In genomic region chr19:60939954-60940379, GRCm38 (mm10) we compare ENCODE assay signal across 8 mouse cellular contexts. TPM values are rescaled to one million over a fixed set of nuclear protein-coding genes. Genes with fewer than 3 reads are reported as not detected.
DNase-seq lines count a peak whose midpoint lies in the region; ATAC-seq and TF ChIP-seq lines count a peak whose summit lies in the region.

No protein-coding gene starts in this region.

- ATAC-seq in lung, embryonic 15.5 days (ENCODE audit: borderline replicate concordance, extremely low read depth, low FRiP score, low TSS enrichment), result no peak; the same call in 1 of the 2 replicates
- ATAC-seq in erythroblast, adult 5-6 weeks (replicated peaks; ENCODE audit: low FRiP score, poor library complexity, severe bottlenecking), result no peak

- 0 out of 2 replicates have a peak overlapping the region, but pooled peaks have one; percentile 6 for H3K27ac ChIP-seq in MEL (ENCODE audit: control insufficient read depth, low read depth, low read length)
- peak overlapping the region; percentile 70 for H3K27ac ChIP-seq in lung, embryonic 15.5 days

- H3K36me3 ChIP-seq in MEL (ENCODE audit: control insufficient read depth in 1 of 2, insufficient read depth in 2 of 2, low read length in 2 of 2), result peaks cover 0 to 13% of the 10 kb centered on the region in 2 experiments; a peak in 2 of 4 replicates
- H3K36me3 ChIP-seq in lung, embryonic 15.5 days, result no peaks in the 10 kb centered on the region

- no peaks in the 10 kb centered on the region for H3K9me3 ChIP-seq in MEL (replicated peaks; ENCODE audit: insufficient read depth, low read length)
- no peaks in the 10 kb centered on the region for H3K9me3 ChIP-seq in lung, embryonic 15.5 days

- H3K4me2 ChIP-seq in lung, embryonic 15.5 days, result no peak overlapping the region

- H3K79me2 ChIP-seq in MEL (ENCODE audit: control insufficient read depth, insufficient read depth, low read length, poor library complexity), result no peaks in the 10 kb centered on the region

- DNase-seq in gastrocnemius, postnatal 25 days, result peak; percentile 37
- no peak for DNase-seq in gastrocnemius, postnatal 14 days
- DNase-seq in MEL (ENCODE audit: low read depth, low spot score), result peak; percentile 95
- peak; percentile 98 for DNase-seq in heart, adult 11 months
- no peak for DNase-seq in layer of hippocampus, postnatal 36 days
- no peak for DNase-seq in cerebellum, postnatal 4 days (ENCODE audit: low spot score in 2 of 2)

- peaks cover 6 to 9% of the 10 kb centered on the region in 2 experiments for H3K4me1 ChIP-seq in MEL (ENCODE audit: control insufficient read depth in 1 of 2, insufficient read depth in 2 of 2, low read length in 2 of 2)
- H3K4me1 ChIP-seq in lung, embryonic 15.5 days, result peaks cover 29% of the 10 kb centered on the region

- no peak for TF ChIP-seq CTCF in MEL (IDR thresholded peaks at IDR 0.05 in 2 of 3, conservative IDR thresholded peaks at IDR 0.05 in 1 of 3; ENCODE audit: control insufficient read depth in 1 of 3, insufficient read depth in 1 of 3, low read depth in 2 of 3, low read length in 3 of 3, poor library complexity in 1 of 3, severe bottlenecking in 1 of 3)

- TF ChIP-seq RAD21 in MEL (IDR thresholded peaks at IDR 0.05; ENCODE audit: low read depth, low read length), result no peak

- no peak for TF ChIP-seq POLR2A in MEL (IDR thresholded peaks at IDR 0.05; ENCODE audit: control insufficient read depth in 1 of 2, insufficient read depth in 1 of 2, low read depth in 1 of 2, low read length in 2 of 2, poor library complexity in 1 of 2)

- no peaks in the 10 kb centered on the region for H3K27me3 ChIP-seq in MEL (ENCODE audit: control insufficient read depth in 1 of 2, insufficient read depth in 2 of 2, low read length in 2 of 2)
- no peaks in the 10 kb centered on the region for H3K27me3 ChIP-seq in lung, embryonic 15.5 days

- peak; percentile 63 to 95 for TF ChIP-seq EP300 in MEL (IDR thresholded peaks at IDR 0.05; ENCODE audit: low read depth in 1 of 2, low read length in 2 of 2)

- H3K4me3 ChIP-seq in MEL (ENCODE audit: control insufficient read depth in 1 of 2, insufficient read depth in 1 of 2, low read depth in 2 of 2, low read length in 2 of 2), result no peak overlapping the region
- H3K4me3 ChIP-seq in lung, embryonic 15.5 days, result no peak overlapping the region

- WGBS in lung, embryonic 15.5 days, result 28% methylated on average over 1 of the region's 1 CpGs

- intact Hi-C loops in gastrocnemius, postnatal 14 days (cut with DNase I; ENCODE audit: low total_unique reads), result no loop called here

- H3K9ac ChIP-seq in MEL (ENCODE audit: control insufficient read depth, low read depth, low read length, poor library complexity, severe bottlenecking), result no peak overlapping the region
- H3K9ac ChIP-seq in lung, embryonic 15.5 days, result no peak overlapping the region

TF ChIP-seq in MEL, 35 proteins besides CTCF, POLR2A, EP300 and RAD21:
- no peak for TF ChIP-seq UBTF (IDR thresholded peaks at IDR 0.05; ENCODE audit: borderline replicate concordance, insufficient read depth, low read depth, low read length)
- no peak for TF ChIP-seq ZC3H11A (IDR thresholded peaks at IDR 0.05; ENCODE audit: low read depth, low read length)
- TF ChIP-seq SIN3A (IDR thresholded peaks at IDR 0.05; ENCODE audit: low read length), result 0 out of 2 replicates have a peak, but pooled peaks have one; percentile 15
- peak; percentile 73; the same call in 1 of the 2 replicates for TF ChIP-seq TBP (IDR thresholded peaks at IDR 0.05; ENCODE audit: low read depth, low read length)
- TF ChIP-seq RCOR1 (IDR thresholded peaks at IDR 0.05; ENCODE audit: low read depth, low read length), result peak; percentile 87
- TF ChIP-seq ZKSCAN1 (IDR thresholded peaks at IDR 0.05; ENCODE audit: low read depth, low read length), result no peak
- TF ChIP-seq MXI1 (IDR thresholded peaks at IDR 0.05; ENCODE audit: low read depth, low read length), result peak; percentile 46; the same call in 1 of the 2 replicates
- TF ChIP-seq NRF1 (IDR thresholded peaks at IDR 0.05; ENCODE audit: insufficient read depth, low read depth, low read length, poor library complexity, severe bottlenecking), result no peak
- TF ChIP-seq MAX (IDR thresholded peaks at IDR 0.05; ENCODE audit: low read length), result peak; percentile 40
- no peak for TF ChIP-seq POLR2AphosphoS5 (IDR thresholded peaks at IDR 0.05; ENCODE audit: borderline replicate concordance, low read depth, low read length)
- TF ChIP-seq MYC (IDR thresholded peaks at IDR 0.05; ENCODE audit: low read depth, low read length), result peak; percentile 77
- no peak for TF ChIP-seq E2F4 (IDR thresholded peaks at IDR 0.05; ENCODE audit: borderline replicate concordance, low read depth, low read length)
- TF ChIP-seq ZMIZ1 (IDR thresholded peaks at IDR 0.05; ENCODE audit: low read depth, low read length), result no peak
- no peak for TF ChIP-seq ZNF384 (IDR thresholded peaks at IDR 0.05; ENCODE audit: low read depth, low read length)
- TF ChIP-seq NELFE (IDR thresholded peaks at IDR 0.05; ENCODE audit: low read depth, low read length), result no peak
- no peak for TF ChIP-seq CHD2 (IDR thresholded peaks at IDR 0.05; ENCODE audit: low read length)
- peak; percentile 39; the same call in 1 of the 2 replicates for TF ChIP-seq TCF12 (IDR thresholded peaks at IDR 0.05; ENCODE audit: low read depth, low read length)
- no peak for TF ChIP-seq POLR2AphosphoS2 (IDR thresholded peaks at IDR 0.05; ENCODE audit: low read length)
- no peak for TF ChIP-seq MAZ (IDR thresholded peaks at IDR 0.05; ENCODE audit: low read depth, low read length)
- TF ChIP-seq JUND (IDR thresholded peaks at IDR 0.05; ENCODE audit: low read depth, low read length), result no peak
- TF ChIP-seq ETS1 (IDR thresholded peaks at IDR 0.05; ENCODE audit: low read depth, low read length), result peak; percentile 73
- TF ChIP-seq TAL1 (IDR thresholded peaks at IDR 0.05; ENCODE audit: low read length), result 0 out of 2 replicates have a peak, but pooled peaks have one; percentile 34
- TF ChIP-seq USF2 (IDR thresholded peaks at IDR 0.05; ENCODE audit: borderline replicate concordance in 1 of 2, insufficient read depth in 1 of 2, low read depth in 1 of 2, low read length in 2 of 2), result no peak
- no peak for TF ChIP-seq BHLHE40 (IDR thresholded peaks at IDR 0.05; ENCODE audit: borderline replicate concordance, low read depth, low read length)
- no peak for TF ChIP-seq ELF1 (IDR thresholded peaks at IDR 0.05; ENCODE audit: low read depth, low read length)
- no peak for TF ChIP-seq KAT2A (conservative IDR thresholded peaks at IDR 0.05; ENCODE audit: low read depth, low read length)
- peak; percentile 93 for TF ChIP-seq GATA1 (IDR thresholded peaks at IDR 0.05; ENCODE audit: low read depth, low read length)
- no peak for TF ChIP-seq MEF2A (IDR thresholded peaks at IDR 0.05; ENCODE audit: extremely low read depth, insufficient replicate concordance, low read depth, low read length, poor library complexity, severe bottlenecking)
- no peak for TF ChIP-seq MYB (IDR thresholded peaks at IDR 0.05; ENCODE audit: low read depth, low read length)
- TF ChIP-seq GABPA (IDR thresholded peaks at IDR 0.05; ENCODE audit: low read depth, low read length), result no peak
- no peak for TF ChIP-seq HCFC1 (IDR thresholded peaks at IDR 0.05; ENCODE audit: low read depth, low read length)
- TF ChIP-seq MAFK (IDR thresholded peaks at IDR 0.05; ENCODE audit: borderline replicate concordance, low read depth, low read length), result no peak
- TF ChIP-seq USF1 (IDR thresholded peaks at IDR 0.05; ENCODE audit: low read depth, low read length), result no peak
- TF ChIP-seq SMC3 (IDR thresholded peaks at IDR 0.05; ENCODE audit: low read depth, low read length), result no peak
- no peak for TF ChIP-seq CHD1 (IDR thresholded peaks at IDR 0.05; ENCODE audit: low read depth, low read length)

RNA-seq across cellular contexts. Expression of gene Grk5, which starts 50.4 kb away (rescaled TPM):
- 1 to 10 TPM; 4.6 to 5.5 TPM for total RNA-seq in gastrocnemius, postnatal 25 days (2021)
- total RNA-seq in gastrocnemius, postnatal 14 days (2021), result 1 to 10 TPM; 6.4 to 6.5 TPM
- total RNA-seq in MEL (2012; rRNA removed), result 3.3 and 4.2 TPM in 2 replicates
- 1 to 10 TPM in 1 of 2 experiments, not detected in 1; 8.1 TPM for polyA plus RNA-seq in MEL (2012; ENCODE audit: insufficient read depth in 1 of 2, insufficient read length in 2 of 2, low read depth in 1 of 2, low replicate concordance in 2 of 2, missing spikeins in 1 of 2)
- 3.2 and 4.2 TPM in 2 replicates for polyA plus RNA-seq in lung, embryonic 15.5 days (2015; fragmentation: Nextera tagmentation; extraction: Ambion mirVana)
- total RNA-seq in erythroblast, adult 5-6 weeks (2015; ENCODE audit: low replicate concordance), result 2.7 and 12.1 TPM in 2 replicates
- 5.2 and 14.6 TPM in 2 replicates for total RNA-seq in erythroblast, adult 5-6 weeks (2017; ENCODE audit: low replicate concordance)
- total RNA-seq in layer of hippocampus, postnatal 36 days (2021), result 1 to 10 TPM; 8.0 to 8.3 TPM

Comparison
In these comparisons a context has a peak if more than half of its experiments do, and no peak if none do; other contexts are left out.
1. DNase-seq: peak in gastrocnemius, postnatal 25 days (single experiment), MEL (single experiment) and heart, adult 11 months (single experiment); none in gastrocnemius, postnatal 14 days (single experiment), layer of hippocampus, postnatal 36 days (0 of 2) and cerebellum, postnatal 4 days (0 of 2).